Mouse (Mus musculus) midbrain, embryonic 12.5 days (tissue): Measurements from ENCODE around the gene Glis3. TPM values are rescaled to one million over a fixed set of nuclear protein-coding genes. Genes with fewer than 3 reads are reported as not detected.
A peak's percentile ranks its signal among the peaks of the same experiment; 100 is the strongest.

ENCODE experiments used
- ATAC-seq: fragments of 200-750 bp; cut with Nextera tagmentation; 2 replicates; pipeline ENCODE4 v1.8.0; 2017; ENCODE audit warnings: low read depth, moderate TSS enrichment, moderate library complexity; ENCODE audit not compliant: low FRiP score
- H3K27ac ChIP-seq: fragments of 300-500 bp; sonication (generic); replicated peaks from 2 replicates; pipeline ENCODE4 v1.5.1; 2016; ENCODE audit warnings: mild to moderate bottlenecking
- H3K27me3 ChIP-seq: fragments of 300-500 bp; sonication (generic); 2 replicates; pipeline ENCODE4 v1.6.1; 2016; ENCODE audit warnings: mild to moderate bottlenecking
- H3K36me3 ChIP-seq: fragments of 300-500 bp; sonication (generic); 2 replicates; pipeline ENCODE4 v1.6.1; 2016
- H3K4me1 ChIP-seq: fragments of 300-500 bp; sonication (generic); 2 replicates; pipeline ENCODE4 v1.6.1; 2016
- H3K4me2 ChIP-seq: fragments of 300-500 bp; sonication (generic); replicated peaks from 2 replicates; pipeline ENCODE4 v1.6.1; 2016; ENCODE audit warnings: mild to moderate bottlenecking, moderate library complexity
- H3K4me3 ChIP-seq: fragments of 300-500 bp; sonication (generic); 2 replicates; pipeline ENCODE4 v1.5.1; 2016; ENCODE audit warnings: mild to moderate bottlenecking
- H3K9ac ChIP-seq: fragments of 300-500 bp; sonication (generic); replicated peaks from 2 replicates; pipeline ENCODE4 v1.6.1; 2016; ENCODE audit warnings: mild to moderate bottlenecking, moderate library complexity
- H3K9me3 ChIP-seq: fragments of 300-500 bp; sonication (generic); 2 replicates; pipeline ENCODE4 v1.6.1; 2016; ENCODE audit warnings: mild to moderate bottlenecking
- WGBS: fragments of 180-500 bp; shearing (Covaris S2); methylation state at CpG from one replicate; pipeline ENCODE4 v1.1.7; 2016; 5-methylcytosine and 5-hydroxymethylcytosine counted together
- polyA plus RNA-seq: library from polyadenylated mRNA; unstranded; fragments of >200 nt; fragmentation: Nextera tagmentation; extraction: Ambion mirVana; gene quantifications from 2 replicates; pipeline ENCODE4 v1.2.1, GENCODE M21; 2016

Glis3 gene
- polyA plus RNA-seq, 1 experiment from 2014 or later, result 3.5 TPM

DNA sequence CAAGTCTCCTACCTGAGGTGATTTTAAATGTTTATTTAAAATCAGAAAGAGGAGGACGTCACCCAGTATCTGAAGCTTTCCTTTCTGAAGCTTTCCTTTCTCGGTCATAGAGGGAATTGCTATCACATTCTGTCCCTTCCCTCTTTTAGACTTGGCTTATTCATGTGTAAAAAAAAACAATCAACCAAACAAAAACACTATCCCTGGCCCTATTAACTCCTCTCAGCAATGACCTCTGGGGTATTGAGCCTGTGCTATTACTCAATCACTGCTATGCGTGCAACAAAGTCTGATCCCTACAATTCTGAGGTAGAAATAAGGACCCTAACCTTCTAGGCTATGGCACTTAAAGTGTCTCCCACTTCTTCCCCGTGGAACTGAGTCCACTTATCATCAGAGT is 311.7 kb downstream of the Glis3 start:
- no peak for ATAC-seq
- peaks cover 33% of the 10 kb centered on the region for H3K27me3 ChIP-seq
- H3K4me2 ChIP-seq, result no peak overlapping the region
- no peak overlapping the region for H3K4me3 ChIP-seq
- H3K9ac ChIP-seq, result no peak overlapping the region
- H3K27ac ChIP-seq, result no peak overlapping the region
- H3K4me1 ChIP-seq, result no peaks in the 10 kb centered on the region
- no peaks in the 10 kb centered on the region for H3K36me3 ChIP-seq
- WGBS, result 70% methylated on average over 4 of the region's 4 CpGs
- H3K9me3 ChIP-seq, result no peaks in the 10 kb centered on the region

- Histone ChIP-seq H3K9me3 (no peaks in the 10 kb centered on the region), H3K36me3 (no peaks in the 10 kb centered on the region), H3K4me3 (no peak overlapping the region), H3K27me3 (peaks cover 27% of the 10 kb centered on the region), H3K27ac (no peak overlapping the region), H3K4me1 (no peaks in the 10 kb centered on the region), H3K4me2 (no peak overlapping the region), H3K9ac (no peak overlapping the region)
- WGBS, result 90% methylated on average over 6 of the region's 6 CpGs
- no peak for ATAC-seq
These were observed 312.6 kb downstream of the Glis3 start for GRCm38 (mm10) chr19:28367274-28367673.

- no peaks in the 10 kb centered on the region for H3K4me1 ChIP-seq
- H3K9ac ChIP-seq, result no peak overlapping the region
- H3K36me3 ChIP-seq, result no peaks in the 10 kb centered on the region
- no peak for ATAC-seq
- 93% methylated on average over 1 of the region's 1 CpGs for WGBS
- H3K27me3 ChIP-seq, result peaks cover 26% of the 10 kb centered on the region
- H3K4me2 ChIP-seq, result no peak overlapping the region
- H3K27ac ChIP-seq, result no peak overlapping the region
- no peaks in the 10 kb centered on the region for H3K9me3 ChIP-seq
- no peak overlapping the region for H3K4me3 ChIP-seq
These were observed 313.1 kb downstream of the Glis3 start for GRCm38 (mm10) chr19:28366766-28367165.

GRCm38 (mm10) chr19:28365897-28366296 is 314.0 kb downstream of the Glis3 start:
- no peaks in the 10 kb centered on the region for H3K9me3 ChIP-seq
- H3K4me3 ChIP-seq, result no peak overlapping the region
- no peak overlapping the region for H3K9ac ChIP-seq
- H3K27me3 ChIP-seq, result peaks cover 30% of the 10 kb centered on the region
- no peak overlapping the region for H3K27ac ChIP-seq
- no peaks in the 10 kb centered on the region for H3K4me1 ChIP-seq
- no peak overlapping the region for H3K4me2 ChIP-seq
- no peak for ATAC-seq
- no peaks in the 10 kb centered on the region for H3K36me3 ChIP-seq
- WGBS, result 38% methylated on average over 7 of the region's 7 CpGs

- Histone ChIP-seq H3K36me3 (no peaks in the 10 kb centered on the region), H3K4me3 (no peak overlapping the region), H3K4me1 (no peaks in the 10 kb centered on the region), H3K27me3 (peaks cover 29% of the 10 kb centered on the region), H3K27ac (no peak overlapping the region), H3K4me2 (no peak overlapping the region), H3K9me3 (no peaks in the 10 kb centered on the region), H3K9ac (no peak overlapping the region)
- ATAC-seq, result no peak
- WGBS, result 90% methylated on average over 4 of the region's 4 CpGs
These were observed 319.0 kb downstream of the Glis3 start for GRCm38 (mm10) chr19:28360884-28361283.

DNA sequence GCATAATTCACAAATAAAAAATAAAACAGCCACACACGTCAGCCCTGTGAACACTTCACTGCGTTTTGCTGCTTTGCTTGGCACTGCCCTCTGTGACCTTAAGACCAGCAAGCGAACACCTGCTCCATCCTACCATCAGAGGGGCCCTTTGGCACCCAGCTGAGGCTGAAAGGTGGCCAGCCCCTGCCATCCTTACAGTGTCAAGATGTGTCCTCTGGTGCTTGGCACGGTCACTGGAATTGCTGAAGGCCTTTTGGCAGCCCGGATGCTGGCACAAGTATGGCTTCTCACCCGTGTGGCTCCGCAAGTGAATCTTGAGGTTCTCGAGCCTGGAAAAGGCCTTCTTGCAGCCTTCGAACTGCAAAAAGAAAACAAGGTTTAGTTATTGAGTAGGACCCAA is 322.3 kb downstream of the Glis3 start:
- no peaks in the 10 kb centered on the region for H3K36me3 ChIP-seq
- H3K27ac ChIP-seq, result no peak overlapping the region
- H3K9ac ChIP-seq, result no peak overlapping the region
- H3K4me2 ChIP-seq, result no peak overlapping the region
- WGBS, result 94% methylated on average over 9 of the region's 9 CpGs
- no peak overlapping the region for H3K4me3 ChIP-seq
- H3K27me3 ChIP-seq, result peaks cover 41% of the 10 kb centered on the region
- no peaks in the 10 kb centered on the region for H3K9me3 ChIP-seq
- peaks cover 4% of the 10 kb centered on the region for H3K4me1 ChIP-seq
- ATAC-seq, result no peak

- H3K4me3 ChIP-seq, result no peak overlapping the region
- H3K4me1 ChIP-seq, result peaks cover 26% of the 10 kb centered on the region
- H3K9me3 ChIP-seq, result no peaks in the 10 kb centered on the region
- H3K27me3 ChIP-seq, result peaks cover 64% of the 10 kb centered on the region
- 52% methylated on average over 13 of the region's 13 CpGs for WGBS
- ATAC-seq, result peak; percentile 84; the same call in 1 of the 2 replicates
- no peaks in the 10 kb centered on the region for H3K36me3 ChIP-seq
- H3K9ac ChIP-seq, result no peak overlapping the region
- H3K27ac ChIP-seq, result no peak overlapping the region
- peak overlapping the region; percentile 25 for H3K4me2 ChIP-seq
These were observed 328.5 kb downstream of the Glis3 start for GRCm38 (mm10) chr19:28351068-28352066.

DNA sequence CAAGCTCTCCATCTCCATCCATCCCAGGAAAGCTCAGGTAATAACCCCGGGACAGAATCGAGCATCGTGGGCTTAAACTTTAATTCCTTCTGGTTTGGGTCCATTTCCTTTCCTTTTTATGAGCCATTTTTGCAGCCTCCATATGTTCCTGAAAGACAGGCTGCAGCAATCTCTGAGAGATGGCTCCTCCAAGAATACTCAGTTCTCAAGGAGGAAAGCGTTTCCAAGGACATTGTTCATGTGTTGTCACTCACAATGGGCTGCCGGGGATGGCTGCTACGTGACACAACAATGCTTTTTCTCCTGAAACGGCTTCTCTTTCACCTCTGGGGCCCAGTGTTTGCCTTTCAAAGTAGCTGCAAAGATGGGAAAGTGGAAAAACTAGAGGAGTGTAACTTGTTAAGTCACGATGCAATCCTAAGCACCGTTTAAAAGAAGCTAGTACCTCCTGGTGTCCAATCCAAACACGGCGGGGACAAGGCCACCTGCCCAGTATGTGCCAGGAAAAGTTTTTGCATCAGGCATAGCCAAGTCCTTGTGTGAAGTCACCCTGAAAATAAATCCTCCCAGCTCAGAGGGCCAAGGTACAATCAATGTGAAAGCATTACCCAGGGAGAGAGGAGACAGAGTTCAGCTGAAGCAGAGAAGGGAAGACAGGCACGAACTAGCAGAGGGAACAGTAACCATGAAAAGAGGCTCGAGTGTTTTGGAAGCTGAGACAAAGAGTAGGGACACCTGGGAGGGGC is 332.6 kb downstream of the Glis3 start:
- Histone ChIP-seq H3K36me3 (no peaks in the 10 kb centered on the region), H3K27me3 (peaks cover 78% of the 10 kb centered on the region), H3K4me1 (peaks cover 21% of the 10 kb centered on the region), H3K9ac (no peak overlapping the region), H3K9me3 (no peaks in the 10 kb centered on the region), H3K4me3 (no peak overlapping the region), H3K4me2 (no peak overlapping the region), H3K27ac (no peak overlapping the region)
- WGBS, result 31% methylated on average over 13 of the region's 13 CpGs
- no peak for ATAC-seq

DNA sequence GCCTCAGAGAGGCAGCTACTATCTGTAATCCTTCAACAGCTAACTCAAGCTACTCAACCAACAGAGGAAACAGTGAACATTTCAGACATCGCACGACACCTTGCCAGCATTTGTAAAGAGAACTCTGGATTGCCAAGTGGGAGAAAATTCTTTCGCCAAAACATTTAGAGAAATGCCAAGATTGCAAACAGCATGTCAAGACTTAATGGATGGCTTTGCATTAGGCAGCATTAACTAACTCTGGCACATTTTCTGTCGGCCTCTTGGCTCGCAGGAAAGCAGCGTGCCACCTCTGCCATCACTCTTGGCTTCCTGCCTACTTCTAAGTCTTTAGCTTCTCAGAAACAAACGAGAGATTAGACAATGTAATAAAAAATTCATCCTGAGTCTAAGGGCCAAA is 336.2 kb downstream of the Glis3 start:
- 90% methylated on average over 7 of the region's 7 CpGs for WGBS
- Histone ChIP-seq H3K4me1 (peaks cover 11% of the 10 kb centered on the region), H3K36me3 (no peaks in the 10 kb centered on the region), H3K4me3 (no peak overlapping the region), H3K4me2 (no peak overlapping the region), H3K27me3 (peaks cover 82% of the 10 kb centered on the region), H3K9me3 (no peaks in the 10 kb centered on the region), H3K9ac (no peak overlapping the region), H3K27ac (no peak overlapping the region)
- ATAC-seq, result no peak

DNA sequence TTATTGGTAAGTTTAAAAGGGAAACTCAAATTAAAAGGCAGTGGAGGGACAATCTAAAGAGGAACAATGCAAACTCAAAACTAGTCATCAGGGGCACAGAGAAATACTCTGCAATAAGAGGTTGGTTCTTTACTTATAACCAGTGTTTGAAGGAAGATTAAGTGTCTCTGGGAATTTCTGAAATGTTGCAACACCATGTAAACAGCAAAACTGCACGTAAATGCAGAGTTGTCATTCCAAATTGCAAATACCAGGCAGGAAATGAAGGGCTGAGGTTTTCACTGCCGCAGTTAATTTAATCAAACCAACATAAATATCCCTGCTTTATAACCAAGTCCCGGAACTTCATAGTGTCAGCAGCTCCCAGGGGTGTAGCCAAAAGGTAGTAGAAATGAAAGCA is 342.3 kb downstream of the Glis3 start:
- Histone ChIP-seq H3K27me3 (peaks cover 73% of the 10 kb centered on the region), H3K4me2 (no peak overlapping the region), H3K27ac (no peak overlapping the region), H3K36me3 (no peaks in the 10 kb centered on the region), H3K4me3 (no peak overlapping the region), H3K9ac (no peak overlapping the region), H3K4me1 (peaks cover 35% of the 10 kb centered on the region), H3K9me3 (no peaks in the 10 kb centered on the region)
- 38% methylated on average over 3 of the region's 3 CpGs for WGBS
- ATAC-seq, result no peak

DNA sequence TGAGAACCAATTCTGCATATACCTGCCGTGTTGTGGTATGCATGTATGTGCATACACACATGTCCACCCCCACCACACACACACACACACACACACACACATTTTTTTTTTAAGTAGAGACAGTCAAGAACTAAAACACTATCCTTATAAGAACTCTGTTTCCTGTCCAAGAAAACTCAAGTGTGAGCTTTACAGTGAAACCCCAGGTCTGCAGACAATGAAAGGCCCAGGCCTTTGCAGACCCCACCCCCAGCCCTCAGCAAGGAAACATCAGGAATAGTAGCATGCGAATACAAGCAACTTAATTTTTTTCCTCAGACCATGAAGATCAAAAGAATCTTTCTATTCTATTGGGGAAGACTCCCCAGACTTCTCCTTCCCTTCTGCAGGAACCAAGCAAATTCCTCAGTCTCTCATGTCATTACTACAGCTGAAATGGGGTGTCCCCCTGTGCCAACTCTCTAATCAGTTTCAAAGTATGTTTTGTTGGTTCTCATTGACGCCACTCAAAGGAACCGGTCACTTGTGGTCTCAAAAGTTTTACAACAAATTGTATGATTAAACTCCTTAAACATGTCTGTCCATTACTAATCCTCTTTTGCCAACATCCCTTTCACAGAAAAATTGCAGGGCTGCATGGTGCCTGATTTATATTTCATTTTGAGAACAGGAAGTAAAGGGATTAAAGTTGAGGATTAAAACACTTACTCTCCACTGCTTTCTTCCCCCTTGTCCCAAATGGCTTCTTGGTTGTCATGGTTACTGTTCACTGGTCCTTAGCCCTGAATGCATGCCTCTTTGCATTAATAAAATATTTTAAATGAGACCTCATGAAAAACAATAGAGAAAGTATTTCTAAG is 343.0 kb downstream of the Glis3 start:
- no peak overlapping the region for H3K4me3 ChIP-seq
- no peaks in the 10 kb centered on the region for H3K9me3 ChIP-seq
- peak; percentile 78 for ATAC-seq
- H3K27ac ChIP-seq, result no peak overlapping the region
- peaks cover 36% of the 10 kb centered on the region for H3K4me1 ChIP-seq
- 15% methylated on average over 4 of the region's 4 CpGs for WGBS
- no peaks in the 10 kb centered on the region for H3K36me3 ChIP-seq
- no peak overlapping the region for H3K9ac ChIP-seq
- H3K27me3 ChIP-seq, result peaks cover 73% of the 10 kb centered on the region
- peak overlapping the region; percentile 9; the same call in 1 of the 2 replicates for H3K4me2 ChIP-seq
